Mouse (Mus musculus) liver, postnatal 0 days (tissue): ENCODE measurements at regions not wholly inside any gene's neighbourhood (a gene's known extent, or its start where the extent isn't known, plus 50 kb on each side); places are given as distances from the start of the nearest gene placed in this dataset.

Source experiments
- CTCF ChIP-seq: sonication (generic); IDR thresholded peaks from 2 replicates; pipeline ENCODE4 v1.5.1; 2016; ENCODE audit warnings: antibody characterized with exemption, low read depth
- EP300 ChIP-seq: IDR thresholded peaks from 2 replicates; pipeline ENCODE4 v1.6.1; 2016; ENCODE audit warnings: antibody characterized with exemption, low read depth, mild to moderate bottlenecking

GRCm38 (mm10) chr10:84088799-84089778 lies 351.3 kb downstream of the Nuak1 start:
- TF ChIP-seq CTCF (no peak), EP300 (no peak)
